Mouse (Mus musculus): ENCODE results near the gene Nav3. TPM values are rescaled to one million over a fixed set of nuclear protein-coding genes. Genes with fewer than 3 reads are reported as not detected.
"Not testable (repeated sequence)": the region's sequence is repeated elsewhere in the genome, so short reads cannot be mapped to it uniquely, and the experiment has no call there.

Gene Nav3
- polyA plus RNA-seq, 1 experiment from 2014 or later: 4.0 TPM

DNA sequence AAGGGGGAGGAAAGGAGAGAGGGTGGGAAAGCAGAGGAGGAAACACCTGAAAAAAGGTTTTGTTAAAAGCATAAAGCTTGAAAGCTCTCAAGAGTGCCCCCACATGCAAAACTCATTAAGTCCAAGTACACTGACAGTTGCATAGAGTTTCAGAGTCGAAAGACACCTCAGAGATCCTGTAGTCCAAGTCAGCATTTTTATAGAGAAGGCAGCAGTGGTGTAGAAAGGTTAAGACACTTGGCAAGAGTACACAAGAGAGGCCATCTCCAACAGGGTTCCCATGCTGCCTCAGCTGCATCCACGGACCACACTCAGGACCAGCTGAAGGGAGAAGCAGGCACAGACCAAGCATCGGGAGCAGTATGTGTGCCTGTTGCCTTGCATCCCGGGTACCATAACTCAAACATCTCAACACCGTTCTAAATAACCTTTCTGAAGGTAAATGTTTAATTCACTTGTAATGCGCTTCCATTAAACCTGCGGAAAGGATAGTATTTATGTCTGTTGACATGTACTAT is 421.4 kb downstream of the Nav3 start:
- Histone ChIP-seq H3K4me2 (ENCODE audit: low read depth, low read length, severe bottlenecking) (no peak overlapping the region), H3K27ac (ENCODE audit: low read depth, low read length) (no peak overlapping the region), H3K36me3 (ENCODE audit: control insufficient read depth, insufficient read depth, low read length) (no peaks in the 10 kb centered on the region), H3K9ac (ENCODE audit: low read length) (no peak overlapping the region), H3K4me1 (replicated peaks; ENCODE audit: control insufficient read depth, insufficient read depth, low read length) (no peaks in the 10 kb centered on the region), H3K4me3 (ENCODE audit: low read depth, low read length) (no peak overlapping the region), H3K9me3 (ENCODE audit: control insufficient read depth, low read length) (no peaks in the 10 kb centered on the region), H3K27me3 (ENCODE audit: control insufficient read depth, insufficient read depth, low read length) (no peaks in the 10 kb centered on the region)
- no peak for ATAC-seq (replicated peaks; ENCODE audit: low FRiP score)
- 90% methylated on average over 7 of the region's 7 CpGs for WGBS
- DNase-seq (ENCODE audit: low spot score): no peak

DNA sequence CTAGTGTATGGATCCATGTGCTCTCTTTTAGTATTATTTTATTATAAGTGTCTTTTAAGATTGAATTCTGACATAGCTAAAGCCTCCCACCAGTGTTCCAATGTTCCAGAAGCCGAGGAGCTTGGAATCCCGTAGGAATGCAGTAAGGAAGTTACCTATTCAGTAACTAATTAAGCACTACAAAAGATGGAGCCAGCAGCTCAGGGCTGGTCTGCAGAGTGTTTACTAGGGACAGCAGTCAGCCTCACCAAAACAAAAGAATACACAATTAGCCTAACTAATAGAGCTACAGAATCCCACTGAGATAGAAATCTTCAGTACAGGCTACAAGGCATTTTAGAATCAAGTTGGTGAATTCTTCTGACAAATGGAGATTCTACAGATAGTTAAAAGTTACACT is 431.1 kb downstream of the Nav3 start:
- H3K4me2 ChIP-seq (ENCODE audit: low read depth, low read length, severe bottlenecking); ATAC-seq (replicated peaks; ENCODE audit: low FRiP score); H3K27ac ChIP-seq (ENCODE audit: low read depth, low read length); H3K9ac ChIP-seq (ENCODE audit: low read length); H3K4me1 ChIP-seq (replicated peaks; ENCODE audit: control insufficient read depth, insufficient read depth, low read length); DNase-seq (ENCODE audit: low spot score); H3K9me3 ChIP-seq (ENCODE audit: control insufficient read depth, low read length); H3K27me3 ChIP-seq (ENCODE audit: control insufficient read depth, insufficient read depth, low read length); H3K36me3 ChIP-seq (ENCODE audit: control insufficient read depth, insufficient read depth, low read length); H3K4me3 ChIP-seq (ENCODE audit: low read depth, low read length): not testable (repeated sequence)
- WGBS: 31% methylated on average over 2 of the region's 2 CpGs

DNA sequence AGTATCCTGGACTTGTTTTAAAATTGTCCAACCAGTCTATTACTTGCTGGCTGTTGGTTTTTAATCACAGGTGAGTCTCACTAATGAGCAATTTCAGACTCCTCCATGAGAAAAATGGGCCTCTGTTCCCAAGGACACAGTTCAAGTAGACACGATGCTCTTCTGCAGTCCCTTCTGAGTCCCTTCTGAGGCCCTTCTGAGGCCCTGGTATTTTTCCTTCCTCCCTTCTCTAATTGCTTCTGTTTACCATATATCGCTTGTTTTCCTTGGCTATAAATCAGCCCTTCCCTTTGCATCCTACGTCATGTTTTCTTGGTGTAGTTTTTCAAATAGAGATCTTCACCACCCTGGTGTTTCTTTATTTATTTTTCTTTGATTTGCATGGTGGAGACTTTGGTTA is 433.9 kb downstream of the Nav3 start:
- no peak overlapping the region for H3K4me2 ChIP-seq (ENCODE audit: low read depth, low read length, severe bottlenecking)
- no peaks in the 10 kb centered on the region for H3K27me3 ChIP-seq (ENCODE audit: control insufficient read depth, insufficient read depth, low read length)
- H3K36me3 ChIP-seq (ENCODE audit: control insufficient read depth, insufficient read depth, low read length): no peaks in the 10 kb centered on the region
- ATAC-seq (replicated peaks; ENCODE audit: low FRiP score) (no peak), DNase-seq (ENCODE audit: low spot score) (no peak)
- no peak overlapping the region for H3K27ac ChIP-seq (ENCODE audit: low read depth, low read length)
- H3K9me3 ChIP-seq (ENCODE audit: control insufficient read depth, low read length): no peaks in the 10 kb centered on the region
- H3K4me1 ChIP-seq (replicated peaks; ENCODE audit: control insufficient read depth, insufficient read depth, low read length): no peaks in the 10 kb centered on the region
- 92% methylated on average over 3 of the region's 3 CpGs for WGBS
- H3K4me3 ChIP-seq (ENCODE audit: low read depth, low read length): no peak overlapping the region
- no peak overlapping the region for H3K9ac ChIP-seq (ENCODE audit: low read length)

DNA sequence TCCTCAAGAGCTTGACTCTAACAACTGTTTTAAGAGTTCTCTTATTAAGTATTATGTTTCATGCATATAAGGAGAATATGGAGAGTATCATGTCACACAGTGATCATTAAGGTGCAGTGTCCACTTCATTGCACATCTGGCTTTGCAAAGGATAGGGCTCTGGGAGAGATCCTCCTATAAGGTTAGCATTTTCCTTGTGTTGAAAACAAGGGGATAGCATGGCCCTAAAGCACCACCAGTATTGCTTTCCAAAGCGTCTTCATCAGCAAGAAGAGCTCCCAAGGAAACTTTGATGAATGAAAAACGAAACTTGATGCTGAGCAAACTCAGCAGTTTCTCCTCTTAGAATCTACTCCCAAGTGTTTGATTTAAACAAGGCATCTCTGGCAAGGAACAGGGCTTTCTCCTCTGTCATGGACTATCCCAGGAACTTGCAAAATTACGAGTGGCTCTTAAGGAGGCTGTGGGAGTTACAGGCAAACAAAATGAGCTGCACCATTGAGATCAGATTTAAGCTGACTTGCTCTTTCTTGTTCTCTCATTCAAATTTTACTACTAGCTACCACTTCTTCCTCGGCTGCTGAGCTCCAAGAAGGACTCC is 436.6 kb downstream of the Nav3 start:
- H3K27me3 ChIP-seq (ENCODE audit: control insufficient read depth, insufficient read depth, low read length): no peaks in the 10 kb centered on the region
- H3K9me3 ChIP-seq (ENCODE audit: control insufficient read depth, low read length): no peaks in the 10 kb centered on the region
- no peaks in the 10 kb centered on the region for H3K36me3 ChIP-seq (ENCODE audit: control insufficient read depth, insufficient read depth, low read length)
- no peak overlapping the region for H3K4me3 ChIP-seq (ENCODE audit: low read depth, low read length)
- ATAC-seq (replicated peaks; ENCODE audit: low FRiP score): no peak
- 72% methylated on average over 4 of the region's 4 CpGs for WGBS
- no peak overlapping the region for H3K4me2 ChIP-seq (ENCODE audit: low read depth, low read length, severe bottlenecking)
- no peaks in the 10 kb centered on the region for H3K4me1 ChIP-seq (replicated peaks; ENCODE audit: control insufficient read depth, insufficient read depth, low read length)
- DNase-seq (ENCODE audit: low spot score): no peak
- H3K9ac ChIP-seq (ENCODE audit: low read length): no peak overlapping the region
- no peak overlapping the region for H3K27ac ChIP-seq (ENCODE audit: low read depth, low read length)

DNA sequence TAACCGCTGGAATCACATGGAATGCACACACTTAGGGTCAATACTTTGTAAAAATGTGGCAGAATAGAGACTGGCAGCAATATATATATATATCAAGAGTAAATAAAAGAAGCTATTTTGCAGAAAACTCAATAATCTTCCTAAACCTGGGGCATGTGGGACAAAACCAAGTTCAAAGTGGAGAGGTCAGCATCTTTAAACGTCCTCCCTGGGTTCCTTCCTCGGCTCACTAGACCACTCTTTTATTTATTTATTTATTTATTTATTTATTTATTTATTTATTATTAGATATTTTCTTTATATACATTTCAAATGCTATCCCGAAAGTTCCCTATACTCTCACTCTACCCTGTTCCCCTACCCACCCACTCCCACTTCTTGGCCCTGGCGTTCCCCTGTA is 454.7 kb downstream of the Nav3 start:
- not testable (repeated sequence) for H3K9me3 ChIP-seq (ENCODE audit: control insufficient read depth, low read length); H3K27ac ChIP-seq (ENCODE audit: low read depth, low read length); ATAC-seq (replicated peaks; ENCODE audit: low FRiP score)

DNA sequence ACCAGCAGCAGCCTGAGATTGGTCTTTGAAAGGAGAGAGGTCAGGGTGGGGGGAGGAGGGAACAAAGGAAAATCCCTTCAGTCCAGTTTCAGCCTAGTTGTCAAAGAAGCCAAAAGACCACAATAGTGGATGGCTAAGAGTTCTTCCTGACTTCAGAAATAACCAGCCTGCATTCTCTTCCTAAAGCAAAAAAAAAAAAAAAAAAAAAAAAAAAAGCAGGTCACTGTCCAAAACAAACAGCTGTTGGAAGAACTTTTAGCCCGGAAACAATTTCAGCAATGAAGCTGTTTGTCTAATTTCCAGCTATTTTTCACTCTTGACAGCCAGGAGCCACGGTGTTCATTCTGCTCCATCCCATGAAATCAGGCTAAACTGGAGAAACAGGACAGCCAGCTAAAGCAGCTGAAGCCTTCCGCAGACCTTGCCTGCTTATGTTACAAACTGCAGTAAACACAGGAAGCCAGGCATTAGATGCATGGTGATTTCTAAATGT is 455.2 kb downstream of the Nav3 start:
- Histone ChIP-seq H3K27me3 (ENCODE audit: control insufficient read depth, insufficient read depth, low read length) (no peaks in the 10 kb centered on the region), H3K4me1 (replicated peaks; ENCODE audit: control insufficient read depth, insufficient read depth, low read length) (no peaks in the 10 kb centered on the region; the same call in 1 of the 2 replicates), H3K36me3 (ENCODE audit: control insufficient read depth, insufficient read depth, low read length) (no peaks in the 10 kb centered on the region), H3K27ac (ENCODE audit: low read depth, low read length) (no peak overlapping the region), H3K9me3 (ENCODE audit: control insufficient read depth, low read length) (no peaks in the 10 kb centered on the region), H3K9ac (ENCODE audit: low read length) (no peak overlapping the region), H3K4me2 (ENCODE audit: low read depth, low read length, severe bottlenecking) (no peak overlapping the region), H3K4me3 (ENCODE audit: low read depth, low read length) (no peak overlapping the region)
- DNase-seq (ENCODE audit: low spot score) (no peak), ATAC-seq (replicated peaks; ENCODE audit: low FRiP score) (no peak; the same call in 1 of the 2 replicates)
- WGBS: 48% methylated on average over 3 of the region's 3 CpGs

More for the DNA sequence above, 454.7 kb downstream of the Nav3 start:
- H3K4me2 ChIP-seq (ENCODE audit: low read depth, low read length, severe bottlenecking); H3K4me3 ChIP-seq (ENCODE audit: low read depth, low read length); DNase-seq (ENCODE audit: low spot score); H3K27me3 ChIP-seq (ENCODE audit: control insufficient read depth, insufficient read depth, low read length); H3K9ac ChIP-seq (ENCODE audit: low read length); H3K4me1 ChIP-seq (replicated peaks; ENCODE audit: control insufficient read depth, insufficient read depth, low read length); H3K36me3 ChIP-seq (ENCODE audit: control insufficient read depth, insufficient read depth, low read length): not testable (repeated sequence)
- WGBS: 81% methylated on average over 5 of the region's 5 CpGs

DNA sequence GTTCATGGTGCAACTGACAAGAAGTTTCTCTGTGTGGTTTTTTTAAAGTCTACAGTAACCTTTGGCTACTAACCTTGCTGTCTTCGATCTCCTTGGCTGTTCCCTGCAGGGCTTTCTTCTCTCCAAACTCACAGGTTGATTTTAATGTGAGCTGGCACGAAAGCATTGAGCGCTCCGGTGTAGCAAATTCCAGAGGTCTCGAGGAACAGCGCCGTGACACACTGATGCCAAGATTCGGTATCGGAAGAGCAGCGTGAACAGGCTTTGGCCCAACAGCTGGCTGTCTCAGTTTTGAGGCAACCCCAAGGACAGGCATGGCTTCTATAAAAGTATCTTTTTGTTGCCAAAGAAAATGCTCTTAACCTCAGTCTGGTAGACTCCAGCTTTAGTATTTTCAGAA is 456.1 kb downstream of the Nav3 start:
- DNase-seq (ENCODE audit: low spot score) (no peak), ATAC-seq (replicated peaks; ENCODE audit: low FRiP score) (no peak)
- Histone ChIP-seq H3K9ac (ENCODE audit: low read length) (no peak overlapping the region), H3K4me1 (replicated peaks; ENCODE audit: control insufficient read depth, insufficient read depth, low read length) (no peaks in the 10 kb centered on the region; the same call in 1 of the 2 replicates), H3K27ac (ENCODE audit: low read depth, low read length) (no peak overlapping the region), H3K9me3 (ENCODE audit: control insufficient read depth, low read length) (no peaks in the 10 kb centered on the region), H3K4me3 (ENCODE audit: low read depth, low read length) (no peak overlapping the region), H3K27me3 (ENCODE audit: control insufficient read depth, insufficient read depth, low read length) (no peaks in the 10 kb centered on the region), H3K36me3 (ENCODE audit: control insufficient read depth, insufficient read depth, low read length) (no peaks in the 10 kb centered on the region), H3K4me2 (ENCODE audit: low read depth, low read length, severe bottlenecking) (no peak overlapping the region)
- WGBS: 71% methylated on average over 10 of the region's 10 CpGs

DNA sequence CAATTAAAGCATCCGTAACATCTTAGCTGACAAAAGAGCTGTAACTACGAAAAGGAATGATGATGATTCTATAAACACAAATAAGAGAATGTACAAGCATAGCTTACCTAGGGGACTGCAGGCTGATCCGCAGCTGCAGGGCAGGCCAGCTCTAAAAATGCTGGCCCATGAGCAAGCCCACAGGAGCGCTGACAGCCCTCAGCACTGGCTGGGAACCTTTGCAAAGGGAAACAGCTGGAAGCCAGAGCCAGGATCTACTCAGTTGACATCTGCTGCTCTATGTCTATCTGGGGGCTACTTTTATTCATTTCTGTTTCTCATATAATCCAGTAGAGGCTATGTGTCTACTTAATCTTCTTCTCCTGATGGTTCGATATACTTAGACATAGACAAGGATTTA is 461.7 kb downstream of the Nav3 start:
- DNase-seq (ENCODE audit: low spot score): no peak
- H3K4me1 ChIP-seq (replicated peaks; ENCODE audit: control insufficient read depth, insufficient read depth, low read length): no peaks in the 10 kb centered on the region
- no peak overlapping the region for H3K27ac ChIP-seq (ENCODE audit: low read depth, low read length)
- H3K4me2 ChIP-seq (ENCODE audit: low read depth, low read length, severe bottlenecking): no peak overlapping the region
- H3K9me3 ChIP-seq (ENCODE audit: control insufficient read depth, low read length): no peaks in the 10 kb centered on the region
- WGBS: 77% methylated on average over 5 of the region's 5 CpGs
- no peaks in the 10 kb centered on the region for H3K36me3 ChIP-seq (ENCODE audit: control insufficient read depth, insufficient read depth, low read length)
- no peak for ATAC-seq (replicated peaks; ENCODE audit: low FRiP score)
- no peak overlapping the region for H3K9ac ChIP-seq (ENCODE audit: low read length)
- no peaks in the 10 kb centered on the region for H3K27me3 ChIP-seq (ENCODE audit: control insufficient read depth, insufficient read depth, low read length)
- no peak overlapping the region for H3K4me3 ChIP-seq (ENCODE audit: low read depth, low read length)

DNA sequence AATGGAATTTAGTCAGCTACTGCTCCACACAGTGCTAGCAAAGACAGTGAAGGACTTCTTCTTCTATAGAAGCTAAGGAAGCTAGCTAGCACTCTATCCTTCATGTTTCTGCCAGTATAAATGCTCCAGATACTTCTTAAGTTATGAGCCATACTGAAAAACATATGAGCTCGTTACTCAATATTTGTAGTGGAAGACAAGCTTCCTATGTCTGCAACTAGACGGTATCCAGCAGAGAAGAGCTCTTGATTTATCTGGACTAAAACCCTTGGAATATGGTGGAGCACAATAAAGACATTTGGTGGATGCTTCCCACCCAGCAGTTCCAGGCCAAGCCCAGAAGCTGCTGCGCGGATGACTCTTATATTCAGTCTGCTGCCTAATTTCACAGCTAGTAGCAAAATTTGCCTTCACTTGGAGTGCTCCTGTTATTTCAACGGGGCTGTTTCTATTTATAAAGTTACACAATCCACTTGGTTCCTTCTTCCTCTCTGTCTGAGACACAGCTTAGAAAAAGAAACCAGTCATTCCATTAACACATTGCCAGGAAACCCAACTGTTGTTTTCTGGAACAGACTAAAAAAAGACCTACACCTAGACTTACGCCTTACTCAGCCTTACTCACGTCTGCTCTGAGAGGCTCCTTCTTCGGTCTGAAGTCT is 470.0 kb downstream of the Nav3 start:
- 84% methylated on average over 8 of the region's 8 CpGs for WGBS
- Histone ChIP-seq H3K4me3 (ENCODE audit: low read depth, low read length) (no peak overlapping the region), H3K9me3 (ENCODE audit: control insufficient read depth, low read length) (no peaks in the 10 kb centered on the region), H3K4me2 (ENCODE audit: low read depth, low read length, severe bottlenecking) (no peak overlapping the region), H3K9ac (ENCODE audit: low read length) (no peak overlapping the region), H3K27me3 (ENCODE audit: control insufficient read depth, insufficient read depth, low read length) (no peaks in the 10 kb centered on the region), H3K36me3 (ENCODE audit: control insufficient read depth, insufficient read depth, low read length) (no peaks in the 10 kb centered on the region), H3K4me1 (replicated peaks; ENCODE audit: control insufficient read depth, insufficient read depth, low read length) (no peaks in the 10 kb centered on the region), H3K27ac (ENCODE audit: low read depth, low read length) (no peak overlapping the region)
- ATAC-seq (replicated peaks; ENCODE audit: low FRiP score): no peak
- no peak for DNase-seq (ENCODE audit: low spot score)

Data from forebrain, embryonic 11.5 days (tissue).